Mouse (Mus musculus) neural tube, embryonic 11.5 days (tissue): Measurements from ENCODE around the gene Vamp1. TPM values are rescaled to one million over a fixed set of nuclear protein-coding genes. Genes with fewer than 3 reads are reported as not detected.

Experiments
- ATAC-seq: fragments of 200-750 bp; cut with Nextera tagmentation; 2 replicates; pipeline ENCODE4 v1.8.0; 2017; ENCODE audit warnings: moderate number of reproducible peaks, mild to moderate bottlenecking, moderate TSS enrichment, moderate library complexity; ENCODE audit not compliant: insufficient read depth, low FRiP score, low TSS enrichment
- DNase-seq: peaks from one replicate; pipeline ENCODE4 v3.0.0-alpha.2; 2015; ENCODE audit warnings: low spot score
- H3K27ac ChIP-seq: fragments of 300-500 bp; sonication (generic); 2 replicates; pipeline ENCODE4 v1.5.1; 2014; ENCODE audit warnings: low read depth, mild to moderate bottlenecking, low read length
- H3K27me3 ChIP-seq: fragments of 300-500 bp; sonication (generic); 2 replicates; pipeline ENCODE4 v1.6.1; 2014; ENCODE audit warnings: mild to moderate bottlenecking, low read length, mixed read lengths; ENCODE audit not compliant: control insufficient read depth, insufficient read depth
- H3K36me3 ChIP-seq: fragments of 300-500 bp; sonication (generic); 2 replicates; pipeline ENCODE4 v1.6.1; 2014; ENCODE audit warnings: mild to moderate bottlenecking, low read length, moderate library complexity, mixed read lengths; ENCODE audit not compliant: control insufficient read depth, insufficient read depth
- H3K4me1 ChIP-seq: fragments of 300-500 bp; sonication (generic); 2 replicates; pipeline ENCODE4 v1.6.1; 2014; ENCODE audit warnings: low read length, mixed read lengths; ENCODE audit not compliant: control insufficient read depth, insufficient read depth
- H3K4me2 ChIP-seq: fragments of 300-500 bp; sonication (generic); 2 replicates; pipeline ENCODE4 v1.6.1; 2014; ENCODE audit warnings: low read depth, mild to moderate bottlenecking, moderate library complexity
- H3K4me3 ChIP-seq: fragments of 300-500 bp; sonication (generic); 2 replicates; pipeline ENCODE4 v1.5.1; 2014; ENCODE audit warnings: low read depth, low read length
- H3K9ac ChIP-seq: fragments of 300-500 bp; sonication (generic); 2 replicates; pipeline ENCODE4 v1.6.1; 2014; ENCODE audit warnings: mild to moderate bottlenecking, low read length
- H3K9me3 ChIP-seq: fragments of 300-500 bp; sonication (generic); 2 replicates; pipeline ENCODE4 v1.6.1; 2016; ENCODE audit warnings: low read length; ENCODE audit not compliant: control insufficient read depth
- WGBS: fragments of 180-500 bp; shearing (Covaris S2); extraction: QIAGEN DNeasy Blood & Tissue Kit; methylation state at CpG from one replicate; pipeline ENCODE4 v1.1.7; 2014; 5-methylcytosine and 5-hydroxymethylcytosine counted together
- polyA plus RNA-seq: library from polyadenylated mRNA; unstranded; fragments of >200 nt; fragmentation: Nextera tagmentation; extraction: Ambion mirVana; gene quantifications from 2 replicates; pipeline ENCODE4 v1.2.1, GENCODE M21; 2014

The Vamp1 gene
- polyA plus RNA-seq, 1 experiment from 2014 or later = 2.2 TPM

GRCm38 (mm10) chr6:125179601-125180000 lies 35.8 kb upstream of the Vamp1 start:
- ATAC-seq (no peak), DNase-seq (no peak)
- Histone ChIP-seq H3K4me2 (no peak overlapping the region), H3K27me3 (no peaks in the 10 kb centered on the region), H3K4me3 (no peak overlapping the region), H3K36me3 (peaks cover 51% of the 10 kb centered on the region), H3K27ac (no peak overlapping the region), H3K9ac (no peak overlapping the region), H3K4me1 (no peaks in the 10 kb centered on the region), H3K9me3 (no peaks in the 10 kb centered on the region)
- WGBS = 91% methylated on average over 7 of the region's 7 CpGs

DNA sequence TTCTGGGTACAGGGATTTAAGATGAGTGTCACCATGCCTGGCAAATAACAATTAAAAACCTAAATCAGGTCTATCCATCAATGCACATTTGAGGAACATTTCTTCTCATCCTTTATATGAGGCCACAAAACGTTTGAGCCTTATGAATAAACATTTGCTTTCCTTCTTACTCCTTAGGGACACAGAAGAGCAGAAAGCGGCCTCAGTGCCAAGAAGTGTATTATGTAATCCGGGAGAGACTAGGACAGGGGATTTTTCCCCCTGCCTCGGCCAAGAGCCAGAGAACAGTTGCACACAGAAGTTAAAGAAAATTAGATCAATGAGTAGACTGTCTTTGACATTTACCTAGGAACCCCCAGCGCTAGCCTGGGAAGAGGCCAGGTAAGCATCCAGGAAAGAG lies 33.2 kb upstream of the Vamp1 start:
- H3K27ac ChIP-seq = no peak overlapping the region
- H3K4me2 ChIP-seq = no peak overlapping the region
- DNase-seq = no peak
- no peaks in the 10 kb centered on the region for H3K9me3 ChIP-seq
- no peak overlapping the region for H3K4me3 ChIP-seq
- peaks cover 48% of the 10 kb centered on the region for H3K36me3 ChIP-seq
- 89% methylated on average over 5 of the region's 5 CpGs for WGBS
- no peaks in the 10 kb centered on the region for H3K4me1 ChIP-seq
- H3K9ac ChIP-seq = no peak overlapping the region
- no peaks in the 10 kb centered on the region for H3K27me3 ChIP-seq
- no peak for ATAC-seq

DNA sequence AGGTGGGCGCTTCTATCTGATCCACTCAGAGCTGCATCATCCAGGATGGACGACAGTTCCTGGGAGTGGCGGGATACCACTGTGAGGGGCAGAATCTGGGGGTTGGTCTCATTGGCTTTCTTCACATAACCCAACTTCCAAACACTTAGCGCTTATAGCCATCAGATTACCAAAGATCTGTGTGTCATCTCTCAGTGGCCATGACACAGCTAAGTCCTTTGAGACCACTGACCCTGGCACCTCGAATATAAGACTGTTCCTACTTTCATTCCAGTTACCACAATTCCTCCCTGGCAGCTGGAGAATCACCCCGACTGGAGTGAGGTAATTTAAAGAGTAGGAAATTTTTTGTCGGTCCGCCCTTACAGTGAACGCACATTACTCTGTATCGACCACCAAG lies 29.1 kb upstream of the Vamp1 start:
- 95% methylated on average over 10 of the region's 10 CpGs for WGBS
- peaks cover 33% of the 10 kb centered on the region for H3K36me3 ChIP-seq
- H3K4me3 ChIP-seq = no peak overlapping the region
- DNase-seq (no peak), ATAC-seq (no peak)
- H3K9ac ChIP-seq = no peak overlapping the region
- no peak overlapping the region for H3K4me2 ChIP-seq
- no peaks in the 10 kb centered on the region for H3K9me3 ChIP-seq
- no peaks in the 10 kb centered on the region for H3K27me3 ChIP-seq
- no peaks in the 10 kb centered on the region; the same call in 1 of the 2 replicates for H3K4me1 ChIP-seq
- H3K27ac ChIP-seq = no peak overlapping the region

GRCm38 (mm10) chr6:125190816-125191215 lies 24.5 kb upstream of the Vamp1 start:
- Histone ChIP-seq H3K9me3 (no peaks in the 10 kb centered on the region), H3K4me2 (peak overlapping the region; percentile 85), H3K36me3 (peaks cover 12% of the 10 kb centered on the region; the same call in 1 of the 2 replicates), H3K27ac (peak overlapping the region; percentile 94), H3K4me1 (peaks cover 2% of the 10 kb centered on the region; the same call in 1 of the 2 replicates), H3K27me3 (no peaks in the 10 kb centered on the region), H3K9ac (peak overlapping the region; percentile 76), H3K4me3 (peak overlapping the region; percentile 60)
- ATAC-seq (no peak), DNase-seq (no peak)

GRCm38 (mm10) chr6:125191332-125192015 lies 23.9 kb upstream of the Vamp1 start, which contains the start of the genes Ncapd2 and Mrpl51:
Gene Ncapd2 (minus strand): TSS chr6:125191701.
Gene Mrpl51 (plus strand): TSS chr6:125191801.
- DNase-seq (peak; percentile 100), ATAC-seq (peak; percentile 97)
- H3K36me3 ChIP-seq = peaks cover 8% of the 10 kb centered on the region; the same call in 1 of the 2 replicates
- peak within 1 kb of the TSS; percentile 76 for H3K9ac ChIP-seq
- peak within 1 kb of the TSS; percentile 85 for H3K4me2 ChIP-seq
- H3K4me1 ChIP-seq = peaks cover 2% of the 10 kb centered on the region; the same call in 1 of the 2 replicates
- peak within 1 kb of the TSS; percentile 94 for H3K27ac ChIP-seq
- under 1% methylated on average over 54 of the region's 54 CpGs for WGBS
- H3K9me3 ChIP-seq = no peaks in the 10 kb centered on the region
- H3K4me3 ChIP-seq = peak within 1 kb of the TSS; percentile 60
- H3K27me3 ChIP-seq = no peaks in the 10 kb centered on the region

DNA sequence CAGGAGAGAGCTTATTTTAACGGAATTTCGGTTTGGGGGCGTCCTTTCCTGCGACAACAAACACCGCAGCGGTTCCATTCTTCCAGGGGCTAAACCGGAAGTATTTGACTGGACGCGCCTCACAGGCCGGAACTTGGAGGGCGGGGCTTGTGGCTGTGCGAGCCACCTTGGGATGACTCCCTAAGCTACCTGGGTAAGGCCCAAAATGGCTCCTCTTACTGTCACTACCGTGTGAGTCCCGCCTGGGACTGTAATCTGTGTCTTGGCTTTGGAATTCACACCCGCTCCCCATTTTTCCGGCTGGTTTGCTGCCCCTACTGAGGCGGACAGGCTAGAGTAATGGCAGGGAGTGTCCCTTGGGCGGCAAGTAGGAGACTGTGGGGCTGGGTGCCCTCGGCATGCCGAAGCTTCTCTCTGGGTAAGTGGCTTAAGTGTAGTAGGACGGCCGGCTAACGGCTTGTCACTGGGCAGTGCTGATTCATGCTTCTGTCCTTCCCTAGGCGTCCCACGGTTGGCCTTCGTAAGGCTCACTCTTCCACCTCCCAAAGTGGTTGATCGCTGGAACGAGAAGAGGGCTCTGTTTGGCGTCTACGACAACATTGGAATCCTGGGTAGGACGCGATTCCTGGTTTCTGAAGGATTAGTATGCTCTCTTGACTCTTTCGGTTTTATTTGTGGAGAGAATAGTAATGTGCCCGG lies 23.2 kb upstream of the Vamp1 start:
- WGBS = under 1% methylated on average over 34 of the region's 34 CpGs
- peak overlapping the region; percentile 85 for H3K4me2 ChIP-seq
- peak overlapping the region; percentile 76 for H3K9ac ChIP-seq
- peak overlapping the region; percentile 60 for H3K4me3 ChIP-seq
- peak overlapping the region; percentile 94 for H3K27ac ChIP-seq
- DNase-seq = peak; percentile 94
- H3K4me1 ChIP-seq = peaks cover 2% of the 10 kb centered on the region; the same call in 1 of the 2 replicates
- ATAC-seq = peak; percentile 94
- H3K9me3 ChIP-seq = no peaks in the 10 kb centered on the region
- no peaks in the 10 kb centered on the region for H3K27me3 ChIP-seq
- H3K36me3 ChIP-seq = peaks cover 4% of the 10 kb centered on the region; the same call in 1 of the 2 replicates

DNA sequence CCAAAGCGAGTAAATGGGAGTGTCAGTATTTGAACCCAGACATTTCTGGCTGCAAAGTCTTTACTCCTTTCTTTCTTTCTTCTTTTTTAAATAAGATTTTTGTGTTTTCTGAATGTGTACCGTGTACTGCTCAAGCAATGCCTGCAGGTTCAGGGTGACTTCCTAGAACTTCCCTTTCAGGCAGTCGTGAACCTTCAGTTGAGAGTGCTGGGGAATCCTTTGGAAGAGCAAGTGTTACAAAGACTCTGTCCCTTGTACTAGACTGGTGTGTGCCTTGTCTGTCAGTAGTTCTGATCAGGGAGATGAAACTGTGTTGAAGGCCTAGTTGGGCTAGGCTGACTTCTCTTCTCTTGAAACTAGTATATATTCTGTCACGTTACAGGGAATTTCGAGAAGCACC lies 22.5 kb upstream of the Vamp1 start:
- Histone ChIP-seq H3K9ac (peak overlapping the region; percentile 76), H3K4me3 (peak overlapping the region; percentile 60), H3K27ac (no peak overlapping the region), H3K36me3 (peaks cover 4% of the 10 kb centered on the region; the same call in 1 of the 2 replicates), H3K4me1 (peaks cover 2% of the 10 kb centered on the region; the same call in 1 of the 2 replicates), H3K9me3 (no peaks in the 10 kb centered on the region), H3K27me3 (no peaks in the 10 kb centered on the region), H3K4me2 (peak overlapping the region; percentile 85)
- ATAC-seq (no peak), DNase-seq (no peak)
- WGBS = 51% methylated on average over 5 of the region's 5 CpGs

GRCm38 (mm10) chr6:125193390-125193789 lies 22.0 kb upstream of the Vamp1 start:
- H3K27ac ChIP-seq = no peak overlapping the region
- H3K9me3 ChIP-seq = no peaks in the 10 kb centered on the region
- H3K9ac ChIP-seq = no peak overlapping the region
- ATAC-seq = no peak
- H3K4me1 ChIP-seq = peaks cover 2% of the 10 kb centered on the region; the same call in 1 of the 2 replicates
- H3K36me3 ChIP-seq = peaks cover 4% of the 10 kb centered on the region; the same call in 1 of the 2 replicates
- H3K4me3 ChIP-seq = no peak overlapping the region; the same call in 1 of the 2 replicates
- no peaks in the 10 kb centered on the region for H3K27me3 ChIP-seq
- no peak for DNase-seq
- 84% methylated on average over 7 of the region's 7 CpGs for WGBS
- no peak overlapping the region; the same call in 1 of the 2 replicates for H3K4me2 ChIP-seq
